ENCODE assay signal across 7 mouse cellular contexts in genomic region chr2:131954835-131955234, GRCm38 (mm10). TPM values are rescaled to one million over a fixed set of nuclear protein-coding genes. Genes with fewer than 3 reads are reported as not detected.
DNase-seq lines count a peak whose midpoint lies in the region; ATAC-seq lines count a peak whose summit lies in the region.

No protein-coding gene starts in this region.

- peak overlapping the region; percentile 58 for H3K4me2 ChIP-seq in liver, embryonic 15.5 days
- peak overlapping the region; percentile 61 for H3K4me2 ChIP-seq in stomach, embryonic 16.5 days (ENCODE audit: low read depth, low read length)

- H3K27me3 ChIP-seq in liver, embryonic 15.5 days: peaks cover 55% of the 10 kb centered on the region
- H3K27me3 ChIP-seq in stomach, embryonic 16.5 days (ENCODE audit: control insufficient read depth, insufficient read depth, low read length): peaks cover 17% of the 10 kb centered on the region

- H3K4me3 ChIP-seq in brown adipose tissue, adult 24 weeks (ENCODE audit: insufficient read depth, low read depth, low read length): peak overlapping the region; percentile 48
- peak overlapping the region; percentile 32; the same call in 1 of the 2 replicates for H3K4me3 ChIP-seq in liver, embryonic 15.5 days (replicated peaks)
- H3K4me3 ChIP-seq in stomach, embryonic 16.5 days (replicated peaks; ENCODE audit: low read length): peak overlapping the region; percentile 38

- no peak overlapping the region for H3K9ac ChIP-seq in liver, embryonic 15.5 days
- peak overlapping the region; percentile 44; the same call in 1 of the 2 replicates for H3K9ac ChIP-seq in stomach, embryonic 16.5 days (ENCODE audit: low read length)

- ATAC-seq in liver, embryonic 15.5 days (ENCODE audit: insufficient read depth): no peak
- ATAC-seq in stomach, embryonic 16.5 days (ENCODE audit: insufficient read depth, low FRiP score): no peak

- WGBS in liver, embryonic 15.5 days (ENCODE audit: insufficient replicate concordance): 49% methylated on average over 9 of the region's 9 CpGs
- 39% methylated on average over 9 of the region's 9 CpGs for WGBS in stomach, embryonic 16.5 days

- DNase-seq in adrenal gland, adult 2 months: peak; percentile 69
- DNase-seq in heart, postnatal 10 days: peak; percentile 69 to 70
- no peak for DNase-seq in layer of hippocampus, adult 9-11 months
- no peak for DNase-seq in cerebellum, postnatal 25 days

- no peaks in the 10 kb centered on the region for H3K36me3 ChIP-seq in liver, embryonic 15.5 days (replicated peaks)
- H3K36me3 ChIP-seq in stomach, embryonic 16.5 days (ENCODE audit: control insufficient read depth, insufficient read depth, low read length): no peaks in the 10 kb centered on the region

- intact Hi-C loops in heart, postnatal 10 days (cut with DNase I): no loop called here

- H3K9me3 ChIP-seq in liver, embryonic 15.5 days (replicated peaks): no peaks in the 10 kb centered on the region
- H3K9me3 ChIP-seq in stomach, embryonic 16.5 days (replicated peaks; ENCODE audit: control insufficient read depth, low read length): no peaks in the 10 kb centered on the region

- H3K4me1 ChIP-seq in brown adipose tissue, adult 24 weeks (ENCODE audit: control insufficient read depth, insufficient read depth, insufficient read length, low read length): peaks cover 10% of the 10 kb centered on the region
- peaks cover 8% of the 10 kb centered on the region; the same call in 1 of the 2 replicates for H3K4me1 ChIP-seq in liver, embryonic 15.5 days (replicated peaks)
- peaks cover 4% of the 10 kb centered on the region for H3K4me1 ChIP-seq in stomach, embryonic 16.5 days (ENCODE audit: control insufficient read depth, insufficient read depth, low read length)

- no peak overlapping the region for H3K27ac ChIP-seq in brown adipose tissue, adult 24 weeks (replicated peaks; ENCODE audit: low read depth, low read length)
- no peak overlapping the region for H3K27ac ChIP-seq in liver, embryonic 15.5 days (replicated peaks)
- H3K27ac ChIP-seq in stomach, embryonic 16.5 days (ENCODE audit: low read length): no peak overlapping the region

RNA-seq across cellular contexts. Expression of gene Prnd, which starts 4.2 kb away (rescaled TPM):
- total RNA-seq in adrenal gland, adult 2 months (2021): not detected
- 0.70 and 0.90 TPM in 2 replicates for polyA plus RNA-seq in adrenal gland, adult 2 months (2012; rRNA removed)
- 0.58 and 0.71 TPM in 2 replicates for polyA plus RNA-seq in brown adipose tissue, adult 24 weeks (2012; ENCODE audit: insufficient read depth, insufficient read length, missing spikeins)
- 10 to 100 TPM; 16.1 to 26.7 TPM for total RNA-seq in heart, postnatal 10 days (2021)
- 0.37 and 0.56 TPM in 2 replicates for polyA plus RNA-seq in liver, embryonic 15.5 days (2015; fragmentation: Nextera tagmentation; extraction: Ambion mirVana)
- 39.3 and 44.0 TPM in 2 replicates for polyA plus RNA-seq in stomach, embryonic 16.5 days (2015; fragmentation: Nextera tagmentation; extraction: Ambion mirVana)

RNA-seq across cellular contexts. Expression of gene Prn, which starts 45.1 kb away (rescaled TPM):
- not detected for total RNA-seq in adrenal gland, adult 2 months (2021)
- polyA plus RNA-seq in adrenal gland, adult 2 months (2012; rRNA removed): not detected in 2 replicates
- polyA plus RNA-seq in brown adipose tissue, adult 24 weeks (2012; ENCODE audit: insufficient read depth, insufficient read length, missing spikeins): not detected in 2 replicates
- 1 to 10 TPM; 1.4 to 6.6 TPM for total RNA-seq in heart, postnatal 10 days (2021)
- polyA plus RNA-seq in liver, embryonic 15.5 days (2015; fragmentation: Nextera tagmentation; extraction: Ambion mirVana): 0.12 TPM in 1 of 2 replicates, not detected in the other
- polyA plus RNA-seq in stomach, embryonic 16.5 days (2015; fragmentation: Nextera tagmentation; extraction: Ambion mirVana): 0.37 TPM in 1 of 2 replicates, not detected in the other

RNA-seq across cellular contexts. Expression of gene Prnp, which starts 45.1 kb away (rescaled TPM):
- 100 to 1,000 TPM in 1 of 2 experiments, 10 to 100 TPM in 1; 85.9 to 172 TPM for total RNA-seq in adrenal gland, adult 2 months (2021)
- polyA plus RNA-seq in adrenal gland, adult 2 months (2012; rRNA removed): 46.8 and 49.2 TPM in 2 replicates
- polyA plus RNA-seq in brown adipose tissue, adult 24 weeks (2012; ENCODE audit: insufficient read depth, insufficient read length, missing spikeins): 105 and 119 TPM in 2 replicates
- 100 to 1,000 TPM in 1 of 2 experiments, 10 to 100 TPM in 1; 83.6 to 102 TPM for total RNA-seq in heart, postnatal 10 days (2021)
- polyA plus RNA-seq in liver, embryonic 15.5 days (2015; fragmentation: Nextera tagmentation; extraction: Ambion mirVana): 32.1 and 34.1 TPM in 2 replicates
- 70.4 and 73.5 TPM in 2 replicates for polyA plus RNA-seq in stomach, embryonic 16.5 days (2015; fragmentation: Nextera tagmentation; extraction: Ambion mirVana)

Comparison
In these comparisons a context has a peak if more than half of its experiments do, and no peak if none do; other contexts are left out.
1. DNase-seq: peak in adrenal gland, adult 2 months (single experiment) and heart, postnatal 10 days (2 of 2); none in layer of hippocampus, adult 9-11 months (single experiment) and cerebellum, postnatal 25 days (0 of 2).
2. RNA of gene Prnd, which starts 4.2 kb away (polyA plus RNA-seq): 39.3 to 44.0 TPM in stomach, embryonic 16.5 days; 0.58 to 0.71 TPM in brown adipose tissue, adult 24 weeks, 0.70 to 0.90 TPM in adrenal gland, adult 2 months and 0.37 to 0.56 TPM in liver, embryonic 15.5 days; every median in the first group is over 10 times any median in the second.
3. Peak in every context shown above with its lines, with median percentiles within 50 percentile points of each other: H3K4me3 ChIP-seq.